Mouse (Mus musculus): ENCODE measurements around the gene Rab3gap1.

DNA sequence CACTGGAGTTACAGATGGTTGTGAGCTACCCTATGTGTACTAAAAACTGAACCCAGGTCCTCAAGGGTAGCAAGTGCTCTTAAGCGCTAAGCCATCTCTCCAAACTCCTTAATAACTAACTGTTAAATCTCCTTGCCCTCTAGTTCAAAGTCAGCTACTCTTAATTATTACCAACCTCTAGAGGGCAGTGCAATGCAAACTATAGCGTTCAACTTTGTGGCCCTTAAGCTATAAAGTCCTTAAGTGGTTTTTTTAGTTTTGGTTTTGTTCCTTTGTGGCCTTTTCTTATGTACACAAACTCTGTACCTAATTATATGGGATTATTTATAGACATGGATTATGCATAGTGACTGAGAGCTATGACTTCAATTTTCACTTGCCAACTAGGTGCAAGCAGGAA is 41.2 kb upstream of the Rab3gap1 start:
- TF ChIP-seq EP300 (IDR thresholded peaks at IDR 0.05; ENCODE audit: low read depth) (no peak), CTCF (IDR thresholded peaks at IDR 0.05; ENCODE audit: low read depth) (peak; percentile 73)
